Mouse (Mus musculus) retina, postnatal 7 days (tissue): ENCODE data around the gene Ypel4.
"Not testable (repeated sequence)": the region's sequence is repeated elsewhere in the genome, so short reads cannot be mapped to it uniquely, and the experiment has no call there.

Experiments
- DNase-seq: peaks from one replicate; pipeline ENCODE4 v3.0.0-alpha.2; 2012; ENCODE audit warnings: low read depth, low spot score

The Ypel4 gene

DNA sequence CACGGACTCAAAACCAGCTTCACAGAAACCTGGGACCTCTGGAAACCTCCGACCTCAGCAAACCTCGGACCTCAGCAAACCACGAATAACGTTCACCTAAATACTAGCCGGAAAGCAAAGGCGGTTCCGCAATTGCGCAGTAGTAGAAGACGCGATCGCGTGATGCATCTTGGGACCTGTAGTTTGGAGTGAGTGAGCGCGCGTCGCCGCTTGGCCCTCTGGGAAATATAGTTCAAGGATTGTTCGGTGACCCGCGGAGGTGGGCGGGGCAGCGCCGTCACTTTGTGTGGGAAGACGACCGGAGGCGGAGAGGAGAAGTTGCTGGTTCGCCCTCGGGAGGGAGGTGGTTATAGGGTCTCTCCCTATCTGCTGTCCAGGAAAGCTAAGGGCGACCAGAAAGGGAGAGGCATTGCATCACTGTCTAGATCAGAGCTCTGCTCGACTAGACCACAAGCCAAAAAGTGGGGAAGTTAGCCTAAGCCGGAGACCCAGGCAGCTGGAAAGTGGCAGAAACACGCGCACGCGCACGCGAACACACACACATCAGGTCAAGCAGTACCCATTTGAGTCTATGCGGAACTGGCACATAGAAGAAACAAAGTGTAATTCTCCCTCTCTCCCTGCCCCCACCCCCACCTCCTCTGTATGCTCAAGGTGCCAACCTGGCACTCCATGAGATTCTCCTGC is 6.5 kb upstream of the Ypel4 start, which contains the start of gene Clp1:
Clp1 (minus strand) TSS at position 179 of the 687 bp plus-strand sequence.
- DNase-seq = peak; percentile 93

DNA sequence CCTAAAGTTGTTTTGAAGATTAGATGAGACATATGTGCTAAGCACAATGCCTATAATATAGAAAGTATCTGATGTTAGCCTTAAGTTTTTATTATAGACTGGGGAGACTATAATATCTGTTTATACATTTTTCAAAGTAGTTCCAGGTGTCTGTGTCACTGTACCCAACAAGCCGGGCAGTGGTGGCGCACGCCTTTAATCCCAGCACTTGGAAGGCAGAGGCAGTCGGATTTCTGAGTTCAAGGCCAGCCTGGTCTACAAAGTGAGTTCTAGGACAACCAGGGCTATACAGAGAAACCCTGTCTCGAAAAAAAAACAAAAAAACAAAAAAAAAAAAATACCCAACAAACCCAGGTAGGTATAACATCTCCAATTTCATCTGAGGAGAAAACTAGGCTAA is 5.7 kb upstream of the Ypel4 start:
- not testable (repeated sequence) for DNase-seq

DNA sequence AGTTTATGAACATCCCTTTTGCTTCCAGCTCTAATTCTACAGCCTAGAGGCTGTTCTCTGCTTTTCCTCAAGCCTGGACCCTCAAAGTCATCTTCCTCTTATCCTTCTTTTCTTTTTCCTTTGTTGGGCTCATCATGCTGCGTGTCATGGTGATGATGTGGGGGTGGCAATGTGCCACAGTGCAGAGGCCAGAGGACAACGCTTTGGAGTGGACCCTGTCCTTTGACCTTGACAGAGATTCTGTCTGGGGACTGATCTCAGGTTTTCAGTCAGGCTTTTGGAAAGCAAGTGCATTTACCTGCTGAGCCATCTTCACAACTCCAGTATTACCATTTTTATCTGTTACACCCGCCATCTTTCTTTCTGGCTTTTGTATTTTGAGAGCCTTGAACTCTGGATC is 2.7 kb upstream of the Ypel4 start:
- DNase-seq = no peak

DNA sequence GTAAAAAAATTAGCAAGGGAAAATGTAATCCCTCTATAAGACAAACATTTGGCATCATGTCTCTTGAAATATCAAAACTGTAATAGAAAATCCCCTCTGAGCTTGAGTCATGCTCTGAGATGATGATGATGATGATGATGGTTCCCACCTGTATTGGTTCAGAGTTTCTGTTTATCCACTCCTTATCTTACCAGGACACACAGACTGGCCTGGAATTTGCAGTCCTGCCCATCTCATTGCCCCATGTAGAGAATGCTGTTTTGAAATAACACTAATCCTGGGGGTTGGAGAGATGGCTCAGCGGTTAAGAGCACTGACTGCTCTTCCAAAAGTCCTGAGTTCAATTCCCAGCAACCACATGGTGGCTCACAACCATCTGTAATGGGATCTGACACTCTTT is 1.5 kb upstream of the Ypel4 start:
- no peak for DNase-seq

DNA sequence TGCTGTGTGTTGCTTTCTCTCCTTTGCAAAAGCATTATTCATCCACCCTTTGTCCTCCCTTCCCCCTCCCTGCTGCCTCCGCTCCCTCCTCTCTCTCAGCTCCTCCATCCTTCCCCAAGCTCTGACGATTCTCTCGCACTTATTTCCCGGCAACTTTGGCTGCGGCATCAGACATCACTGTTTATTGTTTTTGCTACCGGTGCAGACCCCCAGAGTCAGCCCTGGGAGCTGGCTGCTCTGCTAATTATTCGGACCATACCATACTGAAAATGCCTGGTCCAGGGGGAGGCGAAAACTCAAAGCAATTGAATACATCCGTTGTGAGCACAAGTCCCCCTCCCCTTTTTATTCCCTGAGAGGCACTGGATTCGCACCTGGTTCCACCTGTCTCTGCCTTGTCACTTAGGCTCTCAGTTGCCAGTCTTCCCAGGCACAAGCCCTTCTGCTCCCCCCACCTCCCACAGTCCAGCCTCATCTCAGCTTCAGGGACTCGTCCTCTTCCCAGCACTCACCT is 550 bp downstream of the Ypel4 start:
- no peak for DNase-seq

DNA sequence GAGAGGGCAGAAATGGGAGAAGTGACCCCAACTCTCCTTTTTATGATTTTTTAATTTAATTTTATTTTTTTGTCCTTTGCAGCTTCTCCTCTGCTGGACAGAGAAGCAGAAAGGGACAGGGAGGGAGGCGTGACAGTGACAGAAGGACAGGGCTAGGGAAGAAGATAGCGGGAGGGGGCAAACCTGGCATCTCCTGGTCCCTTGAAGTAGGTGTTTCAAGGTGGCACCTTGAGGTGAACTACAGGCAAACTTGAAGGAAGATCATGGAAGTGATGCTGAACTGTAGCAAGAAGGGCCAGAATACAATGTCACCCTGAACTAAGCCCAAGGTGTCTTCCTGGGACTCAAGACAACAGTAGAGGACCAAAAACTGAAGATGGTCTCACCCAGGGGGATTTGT is 1.1 kb downstream of the Ypel4 start:
- DNase-seq = no peak

DNA sequence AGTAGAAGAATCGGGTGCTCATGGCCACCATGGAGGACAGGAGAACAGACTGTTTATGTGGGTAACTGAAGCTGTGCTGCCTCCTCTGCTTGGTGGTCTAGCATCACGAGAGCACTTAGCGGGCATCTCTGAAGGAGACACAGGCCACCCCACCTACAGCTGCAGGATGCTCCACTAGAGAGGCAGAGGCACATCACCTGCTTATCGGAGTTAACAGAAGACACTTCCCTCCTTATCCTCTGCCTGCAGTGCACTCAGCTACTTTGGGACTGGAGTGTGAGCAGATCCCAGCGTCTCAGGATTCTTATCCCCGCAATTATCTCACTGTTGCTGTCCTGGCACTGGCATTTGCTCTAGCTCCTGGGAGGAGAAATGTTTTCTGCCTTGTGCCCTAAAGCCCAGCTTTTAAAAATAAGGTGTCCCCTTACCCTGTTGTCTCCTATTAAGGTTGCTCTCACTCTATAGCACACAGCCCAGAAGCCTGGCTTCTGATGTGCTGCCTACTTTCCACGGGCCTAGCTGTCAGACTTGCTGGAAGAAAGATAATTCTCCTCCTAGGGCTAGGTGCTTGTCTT is 1.6 kb downstream of the Ypel4 start:
- DNase-seq = no peak

DNA sequence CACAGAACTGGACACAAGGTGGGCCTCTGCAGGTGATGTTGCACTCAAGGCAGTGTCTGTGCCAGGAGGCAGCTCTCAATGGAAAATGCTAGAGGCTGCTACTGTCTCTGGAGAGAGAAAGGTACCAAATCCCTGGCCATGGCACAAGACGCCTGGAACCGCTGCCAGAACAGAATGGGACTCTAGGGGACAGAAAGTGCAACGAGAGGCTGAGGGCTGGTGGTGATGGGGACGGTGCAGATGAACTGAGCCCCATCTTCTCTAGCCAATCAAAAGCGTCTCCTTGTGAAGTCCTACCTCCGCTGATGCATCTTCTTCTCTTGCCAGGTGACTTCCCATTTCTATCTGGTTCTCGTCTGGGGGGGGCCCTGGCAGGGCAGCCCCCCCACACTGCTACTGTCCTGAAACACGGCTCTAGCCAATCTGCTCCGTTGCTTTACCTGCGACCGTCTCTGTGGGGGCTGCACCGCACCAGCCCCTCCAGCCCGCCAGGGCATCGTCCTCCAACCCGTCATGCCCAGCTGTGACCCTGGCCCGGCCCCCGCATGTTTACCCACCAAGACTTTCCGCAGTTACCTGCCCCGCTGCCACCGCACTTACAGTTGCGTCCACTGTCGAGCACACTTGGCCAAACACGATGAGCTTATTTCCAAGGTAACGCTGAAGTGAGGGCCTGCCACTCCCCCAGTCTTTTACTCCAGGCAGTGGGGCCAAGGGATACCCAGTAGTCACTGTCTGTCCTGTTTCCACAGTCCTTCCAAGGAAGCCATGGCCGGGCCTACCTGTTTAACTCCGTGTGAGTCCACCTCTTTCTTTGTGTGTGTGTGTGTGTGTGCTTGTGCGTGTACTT is 2.7 kb downstream of the Ypel4 start:
- DNase-seq = no peak

DNA sequence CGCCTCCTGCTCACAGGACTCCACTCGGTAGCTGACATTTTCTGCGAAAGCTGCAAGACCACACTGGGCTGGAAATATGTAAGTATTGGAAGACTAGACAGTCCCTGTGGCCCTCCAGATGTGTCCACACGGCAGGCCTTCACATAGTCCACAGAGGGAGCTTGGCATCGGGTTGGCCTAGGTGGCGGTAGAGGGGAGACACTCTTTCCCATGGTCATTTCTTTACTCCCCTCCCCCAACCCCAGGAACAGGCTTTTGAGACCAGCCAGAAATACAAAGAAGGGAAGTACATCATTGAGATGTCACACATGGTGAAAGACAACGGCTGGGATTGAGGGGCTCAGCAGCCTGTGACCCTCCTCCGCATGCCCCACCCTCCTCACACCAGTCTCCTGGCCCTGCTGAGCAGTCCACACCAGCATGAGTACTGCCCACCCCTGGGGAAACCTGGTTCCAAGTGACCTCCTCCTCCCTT is 3.6 kb downstream of the Ypel4 start:
- DNase-seq = no peak

DNA sequence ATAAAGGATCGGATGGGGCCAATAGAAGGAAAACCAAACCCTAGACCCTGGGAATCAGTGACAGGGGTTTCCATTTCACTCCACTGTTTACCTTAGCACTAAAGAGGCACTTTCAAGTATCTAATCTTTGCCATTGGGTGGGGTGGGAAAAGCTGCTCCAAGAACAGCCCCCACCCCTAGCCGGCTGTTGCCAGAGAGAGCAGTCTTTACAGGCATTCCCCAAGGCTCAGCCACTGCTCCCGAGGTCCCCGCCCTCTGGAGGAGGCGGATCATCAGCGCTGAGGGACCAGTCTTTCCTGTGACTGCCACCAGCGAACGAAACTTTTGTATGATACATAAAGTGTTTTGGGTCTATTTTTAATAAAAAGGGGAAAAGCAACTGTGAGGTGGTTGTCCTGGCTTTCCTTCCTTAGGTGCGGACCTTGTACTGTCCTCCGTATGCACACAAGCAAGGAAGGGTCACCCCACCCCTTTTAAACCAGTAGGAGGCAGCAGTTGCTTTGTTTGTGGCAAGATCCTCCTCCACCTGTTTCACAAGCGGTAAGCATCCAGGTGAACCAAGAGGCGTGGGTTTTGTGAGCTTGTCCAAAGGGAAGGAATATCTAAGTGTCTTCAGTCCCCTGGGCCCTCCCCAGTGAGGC is 4.5 kb downstream of the Ypel4 start:
- no peak for DNase-seq

DNA sequence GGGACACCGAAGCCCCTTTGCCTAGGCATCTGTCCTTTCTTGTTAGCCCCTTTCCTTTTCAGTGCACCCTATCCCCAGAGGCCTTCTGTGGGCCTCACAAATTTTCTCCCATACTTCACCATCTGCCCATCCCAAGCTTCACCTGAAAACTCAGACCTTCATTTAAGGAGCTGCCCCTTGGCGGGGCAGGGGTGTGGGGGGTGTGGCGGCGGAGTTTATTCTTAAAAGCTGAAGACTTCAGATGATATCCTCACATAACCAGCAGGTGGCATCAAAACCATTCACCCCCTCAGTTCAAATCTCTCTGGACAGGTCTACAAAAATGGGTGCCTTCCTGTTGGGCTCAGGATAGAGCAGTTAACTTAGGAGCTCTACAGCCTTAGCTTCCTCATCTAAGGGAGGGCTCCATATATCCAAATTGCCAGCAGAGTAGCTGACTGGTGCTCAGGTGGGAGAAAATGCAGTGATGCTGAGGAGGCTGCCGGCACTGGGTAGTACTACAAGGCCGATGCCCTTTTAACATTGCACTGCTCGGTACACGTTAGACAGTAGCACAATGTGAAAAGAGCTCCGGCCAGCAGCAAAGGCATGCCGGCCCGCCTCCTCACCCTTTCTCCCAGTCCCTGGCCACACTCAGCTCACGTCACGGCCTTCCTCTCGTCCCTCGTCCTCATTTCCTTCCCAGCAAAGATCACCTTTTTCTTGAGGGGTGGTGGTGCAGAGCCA is 6.9 kb downstream of the Ypel4 start:
- no peak for DNase-seq

DNA sequence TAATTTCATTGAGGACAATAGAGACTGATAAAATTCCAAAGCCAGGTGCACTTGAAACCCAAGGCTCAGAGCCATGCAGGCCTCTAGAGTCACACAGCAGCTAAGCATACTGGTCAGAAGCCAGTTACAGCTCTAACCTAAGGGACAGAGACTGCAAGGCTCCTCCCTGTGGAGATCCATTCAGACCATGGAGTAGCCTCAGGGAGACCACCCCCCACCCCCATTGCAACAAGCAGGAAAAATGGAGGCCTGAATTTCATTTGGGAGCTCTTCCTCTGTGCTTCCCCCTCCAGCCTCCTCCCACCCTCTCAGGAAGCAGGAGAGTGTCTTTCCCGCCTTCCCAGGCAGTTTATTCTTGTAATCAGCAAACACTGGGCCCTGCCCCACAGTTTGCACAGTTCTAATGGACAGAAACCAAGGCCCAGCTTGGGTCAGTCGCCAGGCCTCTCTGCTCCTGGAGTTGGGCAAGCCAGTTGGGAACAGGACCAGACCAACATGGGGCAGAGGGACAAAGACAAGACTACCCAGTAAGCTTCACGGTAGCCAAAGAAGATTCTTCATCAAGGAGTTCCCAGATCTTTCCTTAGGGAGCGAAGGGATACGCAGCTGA is 8.1 kb downstream of the Ypel4 start:
- DNase-seq = no peak

DNA sequence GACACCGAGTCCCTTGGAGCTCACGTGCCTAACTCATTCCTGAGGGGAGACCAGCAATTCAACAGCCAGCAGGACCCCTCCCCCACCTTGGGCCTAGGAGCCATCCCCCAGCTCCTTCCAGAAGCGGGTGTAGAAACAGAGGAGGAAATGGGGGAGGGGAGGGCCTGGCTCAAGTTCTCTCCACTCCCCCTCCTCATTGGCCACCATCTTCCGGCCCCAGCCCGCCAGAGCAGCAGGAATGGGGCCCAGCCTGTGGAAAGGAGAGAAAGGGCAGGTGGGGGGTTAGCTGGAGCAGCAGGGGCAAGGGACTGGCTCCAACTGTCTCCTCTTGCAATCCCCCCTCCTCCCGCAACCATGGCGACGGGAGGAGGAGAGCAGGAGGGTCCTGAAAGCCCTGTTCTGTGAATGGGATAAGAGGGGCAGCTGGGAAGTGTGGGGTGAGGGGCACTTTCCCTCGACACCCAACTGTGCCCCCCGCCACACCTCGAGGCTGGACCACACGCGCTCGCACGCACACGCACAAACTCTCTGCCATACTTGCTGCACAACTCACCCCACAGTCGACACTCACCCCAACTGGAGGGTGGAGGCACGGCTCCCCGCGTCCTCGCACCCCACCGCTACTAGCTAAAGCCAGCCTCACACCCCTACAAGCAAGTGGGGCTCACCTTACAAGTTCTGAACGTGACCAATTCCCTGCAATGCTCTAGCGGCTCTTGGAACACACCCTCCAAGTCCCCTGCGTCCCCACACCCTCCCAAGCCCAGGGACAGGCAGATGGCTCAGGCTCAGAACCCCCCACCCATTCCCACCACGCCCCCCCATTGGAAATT is 8.8 kb downstream of the Ypel4 start:
- DNase-seq = no peak

DNA sequence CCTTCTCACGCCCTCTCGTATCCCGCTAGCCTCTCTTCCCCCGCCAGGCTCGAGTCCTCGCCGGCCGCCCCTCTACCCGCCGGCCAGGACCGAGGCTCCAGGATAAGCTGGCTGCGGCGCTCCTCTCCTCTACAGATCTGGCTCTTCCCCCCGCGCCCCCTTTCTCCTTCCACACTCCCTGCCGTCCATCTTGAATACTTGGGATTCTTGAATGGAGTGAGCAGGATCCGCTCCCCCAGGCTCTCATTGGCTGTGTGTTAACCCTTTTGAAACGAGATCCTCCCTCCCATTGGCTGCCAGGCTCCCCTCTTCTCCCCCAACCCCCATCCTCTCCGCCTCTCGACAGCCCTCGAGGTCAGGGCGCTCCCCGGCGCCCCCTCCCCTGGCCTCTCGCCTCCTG is 9.7 kb downstream of the Ypel4 start, which contains the start of gene Gm19426:
Gm19426 (minus strand) TSS at position 95 of the 400 bp plus-strand sequence.
- peak; percentile 58 for DNase-seq

DNA sequence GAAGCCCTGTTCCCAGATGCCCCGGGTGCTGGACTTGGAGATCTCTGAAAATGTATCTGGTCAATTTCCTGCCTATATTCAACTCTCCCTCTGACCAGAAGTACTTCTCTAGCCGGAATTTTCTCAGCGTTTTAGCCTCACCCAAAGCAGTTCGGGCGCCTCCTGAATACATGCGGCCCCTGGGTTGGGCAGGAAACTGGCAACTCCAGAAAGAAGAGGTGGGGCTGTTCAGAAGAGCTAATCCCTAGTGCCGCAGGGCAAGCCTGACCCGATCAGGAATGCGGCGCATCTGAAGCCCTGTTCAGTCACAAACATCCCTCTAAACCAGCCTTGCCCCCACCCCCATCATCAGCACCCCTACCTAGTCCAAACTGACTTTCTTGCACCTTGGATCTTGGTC is 10.3 kb downstream of the Ypel4 start:
- no peak for DNase-seq

DNA sequence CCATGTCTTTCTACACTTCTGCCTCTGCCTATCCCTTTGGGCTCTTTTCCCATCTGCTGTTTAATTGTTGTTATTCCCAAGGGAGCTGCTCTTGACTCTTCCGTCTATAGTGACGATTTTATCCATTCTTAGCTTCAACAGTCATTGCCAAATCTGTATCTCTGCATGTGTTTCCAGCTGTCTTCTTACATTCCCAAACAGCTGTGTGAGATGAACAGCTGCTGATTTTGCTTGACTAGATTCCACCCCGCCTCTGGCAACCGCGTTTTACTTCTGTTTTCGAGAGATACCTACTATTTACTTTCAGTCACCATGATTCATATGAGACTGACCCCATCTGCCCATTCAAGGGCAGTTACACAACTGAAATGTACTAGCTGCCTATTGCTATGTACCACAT is 16.3 kb downstream of the Ypel4 start:
- no peak for DNase-seq

DNA sequence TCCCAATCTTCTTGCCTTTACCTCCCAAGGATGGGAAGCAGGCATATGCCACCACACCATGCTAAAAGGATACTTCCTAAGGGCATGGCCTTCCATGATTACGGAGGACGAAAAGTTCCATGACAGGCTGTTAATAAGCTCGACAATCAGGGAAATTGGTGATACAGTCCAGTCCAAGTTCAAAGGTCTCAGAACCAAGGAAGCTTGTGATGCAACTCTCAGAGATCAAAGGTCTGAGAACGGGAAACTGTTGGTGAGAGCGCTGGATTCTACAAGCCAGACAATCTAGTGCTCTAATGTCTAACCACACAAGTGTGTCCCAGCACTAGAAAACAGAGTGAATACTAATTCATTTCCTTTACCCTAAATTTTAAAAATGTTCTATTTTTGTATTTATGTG is 22.4 kb downstream of the Ypel4 start:
- no peak for DNase-seq

DNA sequence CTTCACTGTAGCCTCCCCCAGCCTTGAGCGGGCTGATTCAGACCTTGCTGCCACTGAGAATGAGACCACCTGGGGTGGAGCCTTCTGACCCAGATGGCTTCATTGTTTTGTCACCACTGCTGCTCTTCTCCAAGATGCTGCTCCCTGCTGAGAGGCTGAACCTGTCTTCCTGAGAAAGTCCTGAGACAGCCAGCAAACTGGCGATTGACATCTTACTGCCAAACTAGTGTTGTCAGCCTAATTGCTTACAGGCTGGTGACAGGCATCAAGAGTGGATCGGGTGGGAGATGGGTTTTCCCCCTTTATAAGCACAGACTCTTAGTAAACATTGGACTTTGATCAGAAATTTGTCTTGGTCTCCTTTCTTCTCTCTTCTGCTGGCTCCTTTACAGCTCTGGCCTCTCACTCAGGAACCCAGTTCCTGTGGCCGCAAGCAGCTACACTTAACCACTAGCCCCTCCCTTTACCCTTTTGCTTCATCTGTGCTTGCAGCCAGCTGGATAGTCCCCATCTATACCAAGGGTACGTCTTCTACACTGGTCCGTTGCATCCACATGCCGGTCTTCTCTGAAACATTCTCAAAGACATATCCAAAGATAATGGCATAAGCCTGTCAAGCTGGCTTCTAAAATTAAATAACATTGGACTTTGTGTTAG is 23.3 kb downstream of the Ypel4 start:
- DNase-seq = no peak

DNA sequence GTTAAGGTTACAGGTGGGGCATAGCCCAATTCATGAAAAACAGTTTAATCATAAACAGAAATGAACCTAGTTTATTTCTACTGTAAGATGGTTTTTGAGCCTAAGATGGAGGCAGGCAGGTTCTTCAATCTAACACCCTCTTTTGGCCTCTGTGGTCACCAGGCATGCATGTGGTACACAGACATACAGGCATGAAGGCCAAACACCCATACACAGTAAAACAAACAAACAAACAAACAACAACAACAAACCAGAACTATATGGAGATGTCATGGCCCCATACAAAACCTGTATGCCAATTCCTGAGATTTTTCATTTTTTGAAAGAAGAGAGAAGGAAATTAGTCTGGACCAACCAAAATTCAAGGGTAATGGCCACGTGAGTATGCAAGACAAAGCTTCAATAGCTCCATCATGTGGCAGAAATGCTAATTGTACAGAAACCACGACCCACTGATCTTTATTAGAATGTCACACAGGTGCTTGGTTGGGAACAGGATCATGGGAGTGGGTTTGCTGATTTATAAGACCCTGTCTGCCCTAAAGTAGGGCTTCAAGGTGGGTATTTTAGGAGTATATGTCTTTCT is 24.8 kb downstream of the Ypel4 start:
- DNase-seq = no peak
